Mouse (Mus musculus): ENCODE data around the gene Axin1. TPM values are rescaled to one million over a fixed set of nuclear protein-coding genes. Genes with fewer than 3 reads are reported as not detected.

Axin1 gene
- 9.3 and 10.6 TPM in 2 replicates for polyA plus RNA-seq (2012; rRNA removed)

GRCm38 (mm10) chr17:26138239-26138836, at the start of gene Axin1:
Gene Axin1 (plus strand): TSS chr17:26138688.

DNA sequence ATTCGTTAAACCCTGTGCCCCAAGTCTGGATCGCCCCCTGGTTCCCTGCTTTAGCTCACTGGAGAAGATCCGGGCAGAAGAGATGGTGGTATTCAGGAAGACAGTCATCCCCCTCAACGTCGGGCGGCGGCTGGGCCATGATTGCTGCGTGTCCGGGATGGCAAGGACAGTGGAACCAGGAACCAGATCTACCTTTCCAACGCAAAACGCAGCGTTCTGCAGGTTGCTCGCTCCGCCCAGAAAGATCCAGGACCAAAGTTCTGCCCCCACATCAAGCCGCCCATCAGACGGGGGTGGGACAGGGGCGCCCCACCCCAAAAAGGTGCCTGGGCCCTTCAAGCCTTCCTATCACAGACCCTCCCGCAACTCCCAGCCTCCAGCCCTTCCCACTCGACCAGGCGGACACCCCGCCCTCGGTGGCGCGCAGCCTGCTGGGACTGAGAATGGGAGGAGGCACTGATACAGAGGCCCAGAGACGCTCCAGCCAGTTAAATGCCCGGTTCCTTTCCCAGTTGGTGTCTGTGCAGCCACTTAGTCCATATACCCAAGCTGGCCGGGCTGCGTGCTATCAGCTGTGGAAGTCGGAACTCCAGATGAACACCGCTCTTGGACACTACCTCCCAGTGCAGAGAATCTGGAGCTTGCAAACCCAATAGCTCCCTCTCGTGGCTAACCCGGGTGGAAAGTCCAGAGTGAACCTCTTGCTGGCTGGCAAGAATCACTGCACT, 48.4 kb upstream of the Axin1 start, which contains the start of gene Decr2:
TSS of gene Decr2 (minus strand) at position 433 of the 728 bp plus-strand sequence.

DNA sequence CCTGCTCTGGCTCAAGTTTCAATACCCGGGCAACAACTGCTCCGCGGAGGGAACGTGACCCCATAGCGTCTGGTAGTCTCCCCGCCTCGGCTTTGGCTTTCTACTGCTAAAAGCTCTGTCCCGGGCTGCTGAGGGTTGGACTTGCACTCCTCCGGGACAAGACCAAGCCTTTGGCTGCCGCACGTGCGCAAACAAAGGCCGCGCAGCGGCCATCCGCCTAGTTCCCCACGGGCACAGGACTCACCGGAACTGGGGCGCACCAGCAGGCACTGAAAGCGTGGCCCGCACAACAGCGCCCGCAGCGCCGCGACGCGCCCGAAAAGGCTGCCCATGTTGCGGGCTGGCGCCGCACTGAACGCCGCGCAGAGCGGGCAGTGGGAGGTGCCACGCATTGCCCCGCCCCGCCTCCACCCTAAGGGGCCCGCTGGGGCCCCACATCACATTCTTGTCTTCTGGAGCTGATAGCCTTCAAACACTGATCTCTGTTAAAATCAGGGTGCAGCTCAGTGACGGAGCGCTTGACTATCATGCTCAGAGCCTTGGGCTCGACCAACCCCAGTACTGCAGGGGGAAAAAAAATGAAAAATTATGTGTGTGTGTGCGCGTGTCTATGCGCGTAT, 43.3 kb upstream of the Axin1 start, which contains the start of gene Nme4:
TSS of gene Nme4 (minus strand) at position 482 of the 620 bp plus-strand sequence.

DNA sequence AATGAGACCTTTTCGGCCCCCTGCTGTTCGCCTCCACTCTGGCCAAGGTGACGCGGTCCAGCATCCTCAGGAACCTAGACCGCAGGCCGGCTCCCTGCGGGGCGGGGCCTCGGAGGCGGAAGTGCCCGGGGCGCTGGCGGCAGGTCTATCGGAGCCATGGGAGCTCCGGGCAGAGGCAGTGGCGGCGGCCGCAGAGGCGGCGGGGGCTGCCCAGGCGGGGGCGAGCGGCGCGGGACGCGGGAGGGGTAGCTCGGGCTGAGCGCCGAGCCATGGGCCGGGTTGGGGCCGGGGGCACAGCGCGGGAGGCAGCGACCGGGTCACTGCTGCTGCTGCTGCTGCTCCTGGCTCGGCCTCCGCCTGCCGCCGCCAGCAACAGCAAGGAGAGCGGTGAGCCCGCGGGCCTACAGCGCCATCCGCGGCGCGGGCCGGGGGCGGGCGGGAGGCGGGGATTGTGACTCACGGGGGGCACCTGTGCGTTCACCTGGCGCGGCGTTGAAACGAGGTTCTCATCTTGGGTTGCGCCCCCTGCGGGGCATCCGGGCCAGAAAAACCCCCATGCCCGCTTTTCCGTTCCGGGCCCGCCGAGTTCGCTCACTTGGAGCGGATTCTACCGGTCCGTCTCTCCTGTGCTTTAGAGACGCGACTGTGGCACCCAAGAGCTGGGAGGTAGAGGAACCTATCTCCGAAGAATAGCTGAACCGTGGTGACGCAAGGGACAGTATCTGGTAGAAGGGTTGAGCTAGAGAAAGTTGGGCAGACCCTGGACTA, 25.1 kb upstream of the Axin1 start, which contains the start of gene Tmem8:
TSS of gene Tmem8 (plus strand) at position 119 of the 768 bp plus-strand sequence.

DNA sequence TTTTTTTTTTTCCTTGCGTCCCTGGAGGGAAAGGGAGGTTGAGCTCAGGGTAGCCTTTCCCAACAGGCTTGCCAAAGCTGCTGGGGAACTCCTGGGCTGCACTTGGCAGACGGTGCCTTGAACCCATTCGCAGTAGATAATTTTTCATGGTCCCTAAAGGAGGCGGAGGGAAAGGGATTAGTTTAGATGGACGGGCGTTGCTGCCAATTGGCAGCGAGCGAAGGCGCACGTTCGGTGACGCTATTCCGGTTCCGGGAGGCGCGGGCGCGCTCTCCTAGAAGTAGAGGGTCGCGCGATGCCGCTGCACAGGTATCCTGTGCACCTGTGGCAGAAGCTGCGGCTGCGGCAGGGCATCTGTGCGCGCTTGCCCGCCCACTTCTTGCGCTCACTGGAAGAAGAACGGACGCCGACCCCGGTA, 15.2 kb upstream of the Axin1 start, which contains the start of gene Mrpl28:
TSS of gene Mrpl28 (plus strand) at position 234 of the 418 bp plus-strand sequence.

GRCm38 (mm10) chr17:26198892-26199291, 60.4 kb downstream of the Axin1 start, which contains the start of gene Pdia2:
Gene Pdia2 (minus strand): TSS chr17:26199087.

GRCm38 (mm10) chr17:26202737-26203136, 64.2 kb downstream of the Axin1 start, which contains the start of gene Rgs11:
Gene Rgs11 (plus strand): TSS chr17:26202951.

GRCm38 (mm10) chr17:26207686-26208085, 69.2 kb downstream of the Axin1 start, which contains the start of gene Arhgdig:
Gene Arhgdig (minus strand): TSS chr17:26207786.

GRCm38 (mm10) chr17:26244101-26244841, 105.8 kb downstream of the Axin1 start, which contains the start of gene Fam234a:
Gene Fam234a (minus strand): TSS chr17:26244242.

Other genes with a start within 250 kb of the Axin1 start
- 5.4 and 6.5 TPM in 2 replicates for gene Rab40c, start 219.0 kb upstream of the Axin1 start, polyA plus RNA-seq (2012; rRNA removed)
- 226 and 261 TPM in 2 replicates for gene Pigq, start 193.8 kb upstream of the Axin1 start, polyA plus RNA-seq (2012; rRNA removed)
- 7.0 and 10.4 TPM in 2 replicates for gene Nhlrc4, start 193.7 kb upstream of the Axin1 start, polyA plus RNA-seq (2012; rRNA removed)
- 0.14 and 0.16 TPM in 2 replicates for gene A930017K11Rik, start 186.1 kb upstream of the Axin1 start, polyA plus RNA-seq (2012; rRNA removed)
- 6.4 and 7.9 TPM in 2 replicates for gene Capn15, start 152.9 kb upstream of the Axin1 start, polyA plus RNA-seq (2012; rRNA removed)
- gene Rab11fip3, start 69.1 kb upstream of the Axin1 start, polyA plus RNA-seq (2012; rRNA removed): 2.2 and 2.3 TPM in 2 replicates
- gene Decr2, start 48.4 kb upstream of the Axin1 start, polyA plus RNA-seq (2012; rRNA removed): 6.4 and 7.8 TPM in 2 replicates
- 48.3 and 52.3 TPM in 2 replicates for gene Nme4, start 43.1 kb upstream of the Axin1 start, polyA plus RNA-seq (2012; rRNA removed)
- gene Tmem8, start 25.4 kb upstream of the Axin1 start, polyA plus RNA-seq (2012; rRNA removed): 2.7 and 2.9 TPM in 2 replicates
- gene Mrpl28, start 15.2 kb upstream of the Axin1 start, polyA plus RNA-seq (2012; rRNA removed): 50.9 and 59.1 TPM in 2 replicates
- gene Pdia2, start 60.4 kb downstream of the Axin1 start, polyA plus RNA-seq (2012; rRNA removed): 21.8 and 28.3 TPM in 2 replicates
- gene Rgs11, start 64.3 kb downstream of the Axin1 start, polyA plus RNA-seq (2012; rRNA removed): 0.28 and 0.46 TPM in 2 replicates
- 11.0 and 12.5 TPM in 2 replicates for gene Arhgdig, start 69.1 kb downstream of the Axin1 start, polyA plus RNA-seq (2012; rRNA removed)
- 5.2 and 6.4 TPM in 2 replicates for gene Fam234a, start 105.6 kb downstream of the Axin1 start, polyA plus RNA-seq (2012; rRNA removed)
- 20.9 and 24.8 TPM in 2 replicates for gene Luc7l, start 114.2 kb downstream of the Axin1 start, polyA plus RNA-seq (2012; rRNA removed)

All from liver, embryonic 14 days (tissue).